27 mouse cellular contexts compared by ENCODE assay signal in the genomic region with DNA sequence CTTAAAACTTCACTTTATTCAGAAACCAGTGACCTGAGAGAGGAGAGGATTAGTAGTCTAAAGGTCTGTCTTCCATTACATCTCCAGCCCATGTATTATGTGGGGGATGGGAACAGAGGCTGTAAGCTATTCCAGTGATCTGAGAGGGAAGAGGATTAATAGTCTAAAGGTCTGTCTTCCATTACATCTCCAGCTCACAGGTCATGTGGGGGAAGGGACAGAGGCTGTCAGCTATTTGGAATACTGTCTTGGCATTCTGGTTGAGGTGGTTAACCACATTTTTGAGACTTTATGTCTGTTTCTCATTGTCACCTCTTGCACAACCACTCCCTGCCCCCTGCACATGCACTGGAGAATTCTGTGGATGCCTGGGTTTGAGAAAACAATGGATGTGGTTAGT. TPM values are rescaled to one million over a fixed set of nuclear protein-coding genes. Genes with fewer than 3 reads are reported as not detected.
A peak's percentile ranks its signal among the peaks of the same experiment; 100 is the strongest.
DNase-seq lines count a peak whose midpoint lies in the region; ATAC-seq lines count a peak whose summit lies in the region.
"Had no signal": no experiment of that assay in that cellular context is flagged by ENCODE, and none has a peak within 500 bp of the region (broad histone marks: within the 10 kb centered on the region; RNA-seq: fewer than 3 reads in every experiment).

No protein-coding gene starts in this region.

- peak; percentile 75 for DNase-seq in kidney, adult 11 months
- DNase-seq in embryonic facial prominence, embryonic 14.5 days (ENCODE audit: low spot score): peak; percentile 28
- peak; percentile 33 for DNase-seq in kidney, postnatal 10 days
- DNase-seq in retina, embryonic 14.5 days (ENCODE audit: low spot score): peak; percentile 4
- no peak for DNase-seq in left cerebral cortex, adult 8-10 months (ENCODE audit: low spot score in 2 of 2)
- DNase-seq in layer of hippocampus, adult 8-10 months (ENCODE audit: low spot score in 2 of 2): no peak
- DNase-seq: adrenal gland, postnatal 14 days; cerebellum, adult 11 months; cerebellum, postnatal 36 days; lung, adult 18-20 months; lung, postnatal 14 days had no signal

- no peak overlapping the region for H3K4me3 ChIP-seq in kidney, embryonic 16.5 days (ENCODE audit: low read length)
- H3K4me3 ChIP-seq in embryonic facial prominence, embryonic 14.5 days (ENCODE audit: low read depth, low read length): no peak overlapping the region
- no peak overlapping the region for H3K4me3 ChIP-seq in forebrain, embryonic 16.5 days (replicated peaks; ENCODE audit: low read length)
- H3K4me3 ChIP-seq: embryonic facial prominence, embryonic 13.5 days; forebrain, embryonic 15.5 days; heart, embryonic 13.5 days; hindbrain, embryonic 13.5 days; limb, embryonic 15.5 days had no signal

- no peak overlapping the region for H3K9ac ChIP-seq in kidney, embryonic 16.5 days (replicated peaks; ENCODE audit: low read length)
- no peak overlapping the region for H3K9ac ChIP-seq in embryonic facial prominence, embryonic 14.5 days (ENCODE audit: low read depth, low read length)
- H3K9ac ChIP-seq in forebrain, embryonic 16.5 days (replicated peaks; ENCODE audit: low read depth, low read length): no peak overlapping the region
- H3K9ac ChIP-seq: embryonic facial prominence, embryonic 13.5 days; forebrain, embryonic 15.5 days; heart, embryonic 13.5 days; hindbrain, embryonic 13.5 days; limb, embryonic 15.5 days had no signal

- no peak overlapping the region for H3K4me2 ChIP-seq in kidney, embryonic 16.5 days (replicated peaks; ENCODE audit: low read depth, low read length)
- H3K4me2 ChIP-seq in embryonic facial prominence, embryonic 14.5 days (ENCODE audit: low read depth, low read length): no peak overlapping the region
- H3K4me2 ChIP-seq in forebrain, embryonic 16.5 days (ENCODE audit: low read length): no peak overlapping the region
- H3K4me2 ChIP-seq: embryonic facial prominence, embryonic 13.5 days; forebrain, embryonic 15.5 days; heart, embryonic 13.5 days; hindbrain, embryonic 13.5 days; limb, embryonic 15.5 days had no signal

- H3K27ac ChIP-seq in kidney, embryonic 16.5 days (ENCODE audit: low read length): no peak overlapping the region
- H3K27ac ChIP-seq in embryonic facial prominence, embryonic 14.5 days (replicated peaks; ENCODE audit: low read depth, low read length): no peak overlapping the region
- H3K27ac ChIP-seq in forebrain, embryonic 16.5 days (ENCODE audit: low read length): no peak overlapping the region
- H3K27ac ChIP-seq: embryonic facial prominence, embryonic 13.5 days; forebrain, embryonic 15.5 days; heart, embryonic 13.5 days; hindbrain, embryonic 13.5 days; limb, embryonic 15.5 days had no signal

- H3K27me3 ChIP-seq in kidney, embryonic 16.5 days (ENCODE audit: insufficient read depth, low read length): no peaks in the 10 kb centered on the region
- no peaks in the 10 kb centered on the region for H3K27me3 ChIP-seq in embryonic facial prominence, embryonic 14.5 days (replicated peaks; ENCODE audit: control insufficient read depth, insufficient read depth, low read length)
- H3K27me3 ChIP-seq in forebrain, embryonic 16.5 days (replicated peaks; ENCODE audit: control insufficient read depth, insufficient read depth, low read length): no peaks in the 10 kb centered on the region
- H3K27me3 ChIP-seq: embryonic facial prominence, embryonic 13.5 days; forebrain, embryonic 15.5 days; heart, embryonic 13.5 days; hindbrain, embryonic 13.5 days; limb, embryonic 15.5 days had no signal

- no peak for ATAC-seq in kidney, embryonic 16.5 days (ENCODE audit: low FRiP score, low TSS enrichment)
- ATAC-seq in embryonic facial prominence, embryonic 14.5 days (ENCODE audit: low read depth): no peak
- no peak for ATAC-seq in forebrain, embryonic 16.5 days
- ATAC-seq: activated CD4-positive, CD25-positive, alpha-beta regulatory T cell, adult 4 months; forebrain, embryonic 15.5 days; midbrain, embryonic 16.5 days had no signal

- no peaks in the 10 kb centered on the region for H3K9me3 ChIP-seq in kidney, embryonic 16.5 days (ENCODE audit: low read length)
- no peaks in the 10 kb centered on the region for H3K9me3 ChIP-seq in embryonic facial prominence, embryonic 14.5 days (ENCODE audit: control insufficient read depth, low read length)
- H3K9me3 ChIP-seq in forebrain, embryonic 16.5 days (ENCODE audit: control insufficient read depth, low read length): no peaks in the 10 kb centered on the region
- H3K9me3 ChIP-seq: embryonic facial prominence, embryonic 13.5 days; forebrain, embryonic 15.5 days; heart, embryonic 13.5 days; hindbrain, embryonic 13.5 days; limb, embryonic 15.5 days had no signal

- no peaks in the 10 kb centered on the region for H3K4me1 ChIP-seq in kidney, embryonic 16.5 days (ENCODE audit: insufficient read depth, low read length)
- no peaks in the 10 kb centered on the region for H3K4me1 ChIP-seq in embryonic facial prominence, embryonic 14.5 days (ENCODE audit: control insufficient read depth, insufficient read depth, low read length)
- H3K4me1 ChIP-seq in forebrain, embryonic 16.5 days (replicated peaks; ENCODE audit: control insufficient read depth, insufficient read depth, low read length): no peaks in the 10 kb centered on the region
- H3K4me1 ChIP-seq: forebrain, embryonic 15.5 days; heart, embryonic 13.5 days; hindbrain, embryonic 13.5 days; limb, embryonic 15.5 days had no signal

- H3K36me3 ChIP-seq in kidney, embryonic 16.5 days (ENCODE audit: insufficient read depth, low read length): no peaks in the 10 kb centered on the region
- H3K36me3 ChIP-seq in embryonic facial prominence, embryonic 14.5 days (ENCODE audit: control insufficient read depth, insufficient read depth, low read length): no peaks in the 10 kb centered on the region
- H3K36me3 ChIP-seq in forebrain, embryonic 16.5 days (ENCODE audit: control insufficient read depth, insufficient read depth): no peaks in the 10 kb centered on the region
- H3K36me3 ChIP-seq: embryonic facial prominence, embryonic 13.5 days; forebrain, embryonic 15.5 days; heart, embryonic 13.5 days; hindbrain, embryonic 13.5 days; limb, embryonic 15.5 days had no signal

RNA-seq across cellular contexts. Expression of a gene that starts 6.5 kb away (rescaled TPM):
- not detected in 2 replicates for polyA plus RNA-seq in kidney, embryonic 16.5 days (2015; fragmentation: Nextera tagmentation; extraction: Ambion mirVana)
- polyA plus RNA-seq in embryonic facial prominence, embryonic 14.5 days (2014; fragmentation: Nextera tagmentation; extraction: Ambion mirVana): not detected in 2 replicates
- not detected for total RNA-seq in left cerebral cortex, adult 8-10 months (2022)
- not detected in 2 replicates for polyA plus RNA-seq in forebrain, embryonic 16.5 days (2015; fragmentation: Nextera tagmentation; extraction: Ambion mirVana)
- not detected for total RNA-seq in layer of hippocampus, adult 8-10 months (2022)
- total RNA-seq: adrenal gland, postnatal 14 days; gastrocnemius, adult 18-20 months; gastrocnemius, postnatal 4 days; heart, postnatal 25 days; layer of hippocampus, adult 18-20 months; left cerebral cortex, postnatal 36 days had no signal
- polyA plus RNA-seq: activated CD4-positive, CD25-positive, alpha-beta regulatory T cell, adult 4 months; embryonic facial prominence, embryonic 13.5 days; forebrain, embryonic 15.5 days; heart, embryonic 13.5 days; hindbrain, embryonic 13.5 days; intestine, embryonic 14.5 days; limb, embryonic 15.5 days; midbrain, embryonic 16.5 days; small intestine, adult 2 months had no signal

RNA-seq across cellular contexts. Expression of a gene that starts 34.0 kb away (rescaled TPM):
- polyA plus RNA-seq in kidney, embryonic 16.5 days (2015; fragmentation: Nextera tagmentation; extraction: Ambion mirVana): 107 and 123 TPM in 2 replicates
- 42.1 and 44.5 TPM in 2 replicates for polyA plus RNA-seq in embryonic facial prominence, embryonic 14.5 days (2014; fragmentation: Nextera tagmentation; extraction: Ambion mirVana)
- 10 to 100 TPM; 37.4 to 44.7 (median 43.7) TPM for total RNA-seq in left cerebral cortex, adult 8-10 months (2022)
- 44.1 and 47.5 TPM in 2 replicates for polyA plus RNA-seq in forebrain, embryonic 16.5 days (2015; fragmentation: Nextera tagmentation; extraction: Ambion mirVana)
- 10 to 100 TPM; 38.5 to 50.2 (median 43.6) TPM for total RNA-seq in layer of hippocampus, adult 8-10 months (2022)

RNA-seq across cellular contexts. Expression of a gene that starts 35.2 kb away (rescaled TPM):
- not detected in 2 replicates for polyA plus RNA-seq in kidney, embryonic 16.5 days (2015; fragmentation: Nextera tagmentation; extraction: Ambion mirVana)
- not detected in 2 replicates for polyA plus RNA-seq in embryonic facial prominence, embryonic 14.5 days (2014; fragmentation: Nextera tagmentation; extraction: Ambion mirVana)
- total RNA-seq in left cerebral cortex, adult 8-10 months (2022): not detected
- not detected in 2 replicates for polyA plus RNA-seq in forebrain, embryonic 16.5 days (2015; fragmentation: Nextera tagmentation; extraction: Ambion mirVana)
- total RNA-seq in layer of hippocampus, adult 8-10 months (2022): not detected
- total RNA-seq: adrenal gland, postnatal 14 days; gastrocnemius, adult 18-20 months; gastrocnemius, postnatal 4 days; heart, postnatal 25 days; layer of hippocampus, adult 18-20 months; left cerebral cortex, postnatal 36 days had no signal
- polyA plus RNA-seq: activated CD4-positive, CD25-positive, alpha-beta regulatory T cell, adult 4 months; embryonic facial prominence, embryonic 13.5 days; forebrain, embryonic 15.5 days; heart, embryonic 13.5 days; hindbrain, embryonic 13.5 days; intestine, embryonic 14.5 days; limb, embryonic 15.5 days; midbrain, embryonic 16.5 days; small intestine, adult 2 months had no signal

Comparison
In these comparisons a context has a peak if more than half of its experiments do, and no peak if none do; other contexts are left out.
1. DNase-seq: peak in kidney, adult 11 months (single experiment), embryonic facial prominence, embryonic 14.5 days (single experiment), kidney, postnatal 10 days (single experiment) and retina, embryonic 14.5 days (single experiment); none in left cerebral cortex, adult 8-10 months (0 of 2) and layer of hippocampus, adult 8-10 months (0 of 2).